Mouse (Mus musculus): ENCODE results near the gene Sowaha.

Sowaha gene

DNA sequence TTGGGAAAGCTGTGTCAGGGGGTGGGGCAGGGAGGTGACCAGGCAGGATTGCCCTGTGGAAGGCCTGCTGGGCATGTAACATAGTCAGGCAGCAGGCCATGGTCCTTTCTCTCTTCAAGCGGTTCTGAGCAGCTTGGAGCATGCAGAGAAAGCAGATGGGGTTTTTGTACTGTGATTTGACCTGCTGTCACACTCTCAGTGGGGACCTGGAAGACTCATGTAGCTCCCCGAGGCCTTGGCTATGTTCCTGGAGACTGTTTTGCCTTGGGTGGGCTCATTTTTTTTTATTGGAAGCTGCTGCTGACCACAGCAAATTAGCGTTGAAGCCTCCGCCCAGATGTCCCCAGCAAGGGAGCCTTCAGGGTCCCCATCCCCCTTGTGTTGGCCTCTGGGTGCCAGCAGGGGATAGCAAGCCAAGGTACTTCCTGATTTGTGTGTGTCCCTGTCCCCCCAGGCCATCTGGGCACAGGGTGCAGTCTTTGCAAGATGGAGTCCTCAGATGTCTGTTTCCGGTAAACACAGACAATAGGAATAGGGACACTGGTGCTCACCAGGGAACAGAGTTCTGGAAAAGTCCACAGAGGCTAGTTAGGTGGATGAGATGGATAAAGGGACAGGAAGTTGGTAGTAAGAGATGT, 25.1 kb upstream of the Sowaha start:
- DNase-seq (ENCODE audit: low spot score), result no peak

DNA sequence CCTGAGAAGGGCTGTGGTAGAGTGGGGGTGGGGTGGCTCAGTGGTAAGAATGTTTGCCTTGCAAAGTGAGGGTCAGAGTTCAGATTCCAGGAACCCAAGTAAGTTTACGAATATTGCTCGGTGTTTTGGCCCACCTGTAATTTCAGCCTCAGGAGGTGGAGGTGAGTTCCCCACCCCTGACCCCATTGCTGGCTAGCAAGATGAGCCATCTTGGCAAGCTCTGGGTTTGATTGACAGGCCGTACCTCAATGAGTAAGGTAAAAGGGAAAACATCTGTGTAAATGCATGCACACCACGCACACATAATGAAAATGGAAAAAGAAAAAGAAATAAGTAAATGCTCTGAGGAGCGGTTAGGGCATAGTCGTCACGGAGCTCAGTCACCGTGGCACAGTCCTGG, 24.3 kb upstream of the Sowaha start:
- DNase-seq (ENCODE audit: low spot score), result no peak

DNA sequence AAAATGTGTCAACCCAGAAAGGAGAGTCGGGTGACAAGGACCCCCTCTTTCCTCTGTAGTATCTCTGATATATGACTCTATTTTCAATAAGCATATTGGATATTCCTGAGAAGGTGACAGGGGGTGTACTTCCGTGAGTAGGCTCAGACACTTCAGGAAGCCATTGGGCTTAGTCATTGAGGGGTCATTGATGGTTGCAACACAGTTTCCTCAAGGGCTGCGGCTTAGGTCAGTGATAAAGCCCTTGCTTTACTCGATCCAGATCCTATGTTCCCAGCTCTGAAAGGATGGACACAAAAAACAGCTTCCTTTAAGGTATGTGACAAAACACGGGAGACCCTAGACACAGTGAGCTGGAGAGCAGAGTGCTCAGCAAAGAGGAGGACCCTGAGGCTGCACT, 23.7 kb upstream of the Sowaha start:
- DNase-seq (ENCODE audit: low spot score), result no peak

DNA sequence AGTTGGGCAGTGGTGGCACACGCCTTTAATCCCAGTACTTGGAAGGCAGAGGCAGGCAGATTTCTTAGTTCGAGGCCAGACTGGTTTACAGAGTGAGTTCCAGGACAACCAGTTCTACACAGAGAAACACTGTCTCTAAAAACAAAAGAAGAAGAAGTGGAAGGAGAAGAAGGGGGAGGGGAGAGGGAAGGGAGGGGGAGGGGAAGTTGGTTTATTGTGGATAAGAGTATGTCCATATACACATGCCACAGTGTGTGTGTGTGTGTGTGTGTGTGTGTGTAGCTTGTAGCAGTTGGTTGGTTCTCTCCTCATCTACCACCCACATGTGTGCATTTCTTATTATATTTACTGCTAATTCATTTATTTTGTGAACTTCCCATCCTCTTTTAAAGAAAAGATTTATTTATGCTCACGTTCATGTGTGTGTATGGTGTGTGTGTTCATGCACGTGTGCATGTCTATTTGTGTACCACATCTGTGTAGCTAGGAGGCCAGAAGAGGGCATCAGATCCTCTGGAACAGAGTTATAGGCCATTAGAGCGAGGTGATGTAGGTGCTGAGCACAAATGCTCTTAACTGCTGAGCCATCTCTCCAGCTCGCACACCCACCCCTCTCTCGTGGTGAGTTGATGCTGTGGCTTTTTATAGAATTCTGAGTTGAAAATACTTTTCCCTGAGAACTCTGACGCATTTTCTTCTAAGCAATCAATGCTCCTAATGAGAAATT, 22.1 kb upstream of the Sowaha start:
- no peak for DNase-seq (ENCODE audit: low spot score)

DNA sequence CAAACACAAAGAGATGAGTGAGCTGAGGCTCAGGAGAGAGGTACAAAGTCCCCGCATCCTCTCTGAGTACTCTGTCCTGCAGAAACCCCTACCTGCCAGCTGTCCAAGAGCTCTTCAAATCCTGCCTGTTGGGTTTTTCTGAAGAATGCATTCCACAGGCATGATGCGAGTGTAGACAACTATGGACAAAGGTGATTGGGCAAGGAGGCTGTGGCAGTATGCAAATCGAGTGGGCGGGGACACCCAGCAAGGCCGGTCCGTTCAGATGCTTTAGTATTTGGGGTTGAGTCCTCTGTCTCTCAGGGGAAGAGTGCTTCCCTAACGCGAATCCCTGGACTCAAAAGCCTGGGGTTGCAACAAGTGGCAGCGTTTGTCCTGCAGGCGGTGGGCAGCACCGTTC, 20.5 kb upstream of the Sowaha start:
- peak; percentile 60 for DNase-seq (ENCODE audit: low spot score)

DNA sequence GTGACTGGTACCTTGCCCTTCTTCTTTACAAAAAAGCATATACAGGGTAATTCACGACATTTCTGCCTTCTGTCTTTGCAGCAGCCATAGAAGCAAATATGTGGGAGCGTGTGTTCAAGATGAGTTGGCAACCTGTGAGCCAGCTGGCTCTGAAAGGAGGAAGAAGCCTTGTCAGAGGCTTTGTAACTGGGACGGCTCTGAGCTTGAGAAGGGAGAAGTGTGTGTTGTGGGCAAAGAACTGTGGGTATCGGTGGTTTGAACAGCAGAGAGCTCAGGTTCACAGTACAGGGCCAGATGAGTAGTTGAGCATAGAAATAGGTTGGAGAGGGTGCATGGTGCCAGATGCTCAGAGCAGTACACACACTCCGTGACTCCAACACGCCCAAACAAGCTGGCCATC, 16.9 kb upstream of the Sowaha start:
- no peak for DNase-seq (ENCODE audit: low spot score)

DNA sequence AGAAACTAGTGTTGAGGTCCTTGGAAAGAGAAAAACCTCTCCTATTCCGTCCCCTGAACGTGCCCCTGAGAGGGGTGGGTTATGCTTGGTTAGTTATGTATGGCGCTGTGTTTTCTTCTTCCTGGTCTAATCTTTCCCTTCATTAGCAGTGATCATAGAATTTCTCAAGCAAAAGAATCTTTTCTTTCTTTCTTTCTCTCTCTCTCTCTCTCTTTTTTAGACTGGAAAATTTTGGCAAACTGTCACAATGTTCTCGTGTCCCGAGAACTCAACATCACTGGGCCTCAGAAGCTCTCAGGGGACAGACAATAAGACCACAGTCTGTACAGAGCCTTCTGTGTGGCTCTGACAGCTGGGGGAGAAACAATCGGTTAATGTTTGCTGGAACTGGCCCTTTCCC, 15.3 kb upstream of the Sowaha start:
- peak; percentile 42 for DNase-seq (ENCODE audit: low spot score)

DNA sequence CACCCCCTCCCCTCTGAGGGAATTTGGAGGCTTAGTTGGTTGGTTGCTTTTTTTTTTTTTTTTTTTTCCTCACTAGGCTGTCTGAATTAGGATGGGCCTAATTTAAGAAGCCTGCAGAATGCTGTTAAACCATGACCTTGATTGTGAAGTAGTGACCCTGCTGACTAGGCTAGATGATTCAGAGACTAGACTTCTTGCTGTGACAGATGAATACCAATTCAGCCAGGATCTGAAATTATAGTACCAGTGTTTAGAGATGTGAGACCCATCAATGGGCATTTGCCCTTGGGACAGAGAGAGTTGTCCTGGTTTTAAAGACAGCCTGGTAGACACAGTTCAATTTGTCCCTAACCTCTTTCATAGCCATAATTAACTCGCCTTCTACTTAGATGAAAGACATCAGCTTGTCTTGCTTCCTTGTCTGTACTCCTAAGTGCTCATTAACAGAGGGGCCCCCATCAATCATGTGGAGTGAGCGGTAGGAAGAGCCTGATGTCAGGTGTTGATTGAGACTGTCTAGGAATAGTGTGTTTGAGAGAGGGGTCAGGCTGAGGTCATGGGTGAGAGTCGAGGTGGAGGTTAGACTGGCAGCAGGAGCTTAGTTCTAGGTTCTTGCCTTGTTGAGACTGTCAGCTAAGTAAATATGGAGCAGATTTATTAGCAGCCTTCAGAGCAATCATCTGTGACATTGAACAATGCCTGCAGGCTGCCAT, 13.3 kb upstream of the Sowaha start:
- peak; percentile 78 for DNase-seq (ENCODE audit: low spot score)

DNA sequence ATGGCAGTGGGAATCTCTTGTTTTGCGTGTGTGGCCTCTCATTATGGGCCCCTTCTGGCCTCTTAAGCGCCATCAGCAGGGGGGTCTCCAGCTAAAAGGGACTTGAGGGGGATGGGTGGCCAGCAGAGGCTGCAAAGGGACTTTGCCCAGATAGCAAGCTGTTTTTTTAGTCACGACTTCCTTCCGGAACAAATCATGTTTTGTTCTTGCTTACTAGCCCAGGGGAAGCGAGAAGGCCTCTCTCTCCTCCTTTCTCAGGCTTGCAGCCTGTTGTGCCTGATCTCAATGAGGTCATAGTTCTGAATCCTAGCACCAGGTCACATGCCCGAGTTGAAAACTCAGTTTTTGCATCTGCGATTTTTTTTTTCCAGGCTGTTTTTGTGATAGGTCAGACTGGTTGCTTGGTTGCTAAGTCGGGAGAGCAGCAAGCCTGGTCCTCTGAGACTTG, 11.9 kb upstream of the Sowaha start:
- peak; percentile 80 for DNase-seq (ENCODE audit: low spot score)

DNA sequence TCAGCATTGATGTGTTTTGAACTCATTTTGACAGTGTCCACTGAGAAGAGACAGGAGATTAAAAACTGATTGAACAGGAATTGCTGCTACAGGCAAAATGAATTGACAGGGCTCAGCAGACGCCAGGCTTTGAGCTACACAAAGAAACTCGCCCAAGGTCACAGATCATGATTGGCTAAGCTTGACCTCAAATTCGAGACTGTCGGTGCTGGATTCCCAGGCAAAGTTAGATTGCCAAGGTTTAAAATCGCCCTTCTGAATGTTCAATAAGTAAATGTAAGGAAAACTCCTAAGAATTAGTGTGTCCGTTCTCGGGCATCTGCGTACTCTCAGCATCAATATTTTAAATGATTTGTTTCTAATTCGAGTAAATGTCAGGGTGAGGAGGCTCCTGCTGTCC, 9.3 kb upstream of the Sowaha start:
- no peak for DNase-seq (ENCODE audit: low spot score)

DNA sequence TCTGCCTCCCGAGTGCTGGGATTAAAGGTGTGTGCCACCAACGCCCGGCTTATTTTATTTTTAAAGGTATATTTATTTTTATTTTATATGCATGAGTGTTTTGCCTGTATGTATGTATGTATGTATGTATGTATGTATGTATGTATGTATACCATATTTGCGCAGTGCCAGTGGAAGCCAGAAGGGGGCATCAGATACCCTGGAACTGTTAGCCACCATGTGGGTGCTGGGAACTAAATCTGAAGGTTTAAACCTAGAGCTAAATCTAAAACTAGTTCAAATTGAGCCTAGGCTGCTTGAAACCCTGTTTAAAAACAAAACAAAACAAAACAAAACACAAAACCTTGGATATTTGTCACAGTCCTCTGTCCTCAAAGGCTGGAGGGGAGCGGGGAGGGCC, 8.9 kb upstream of the Sowaha start:
- DNase-seq (ENCODE audit: low spot score), result no peak

DNA sequence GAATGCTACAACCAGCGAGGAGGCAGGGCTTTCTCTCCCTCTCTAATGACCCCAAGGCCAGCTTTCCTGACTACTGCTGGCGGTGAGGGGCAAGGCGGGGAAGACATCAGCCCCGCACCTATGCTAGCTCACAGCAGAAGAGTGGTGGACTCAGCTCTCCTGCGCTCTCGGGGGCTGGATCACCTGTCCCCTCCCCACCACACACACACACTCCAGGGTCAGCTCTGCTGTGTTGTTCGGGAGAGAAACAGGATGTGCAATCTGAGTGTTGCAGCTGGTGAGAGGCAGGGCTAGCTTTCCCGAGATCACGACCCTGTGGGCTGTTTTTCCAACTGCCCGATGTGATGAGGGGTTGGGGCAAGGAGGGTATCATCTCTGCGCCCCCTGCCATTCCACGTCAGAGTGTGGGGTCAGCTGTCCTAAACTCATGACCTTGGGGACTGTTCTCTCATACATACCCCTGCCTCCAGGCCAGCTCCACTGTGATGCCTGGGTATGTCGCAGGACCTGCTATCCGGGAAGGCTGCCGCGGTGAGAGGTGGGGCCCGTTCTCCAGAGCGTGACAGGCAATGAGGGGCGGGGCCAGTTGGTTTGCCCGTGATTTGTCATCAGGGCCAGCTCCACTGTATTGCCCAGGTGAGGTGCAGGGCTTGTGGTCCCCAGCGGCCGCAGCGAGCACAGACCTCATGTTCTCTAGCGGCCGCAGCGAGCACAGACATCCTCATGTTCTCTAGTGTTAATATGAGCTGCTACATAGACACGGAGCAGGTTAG, 6.9 kb upstream of the Sowaha start:
- no peak for DNase-seq (ENCODE audit: low spot score)

DNA sequence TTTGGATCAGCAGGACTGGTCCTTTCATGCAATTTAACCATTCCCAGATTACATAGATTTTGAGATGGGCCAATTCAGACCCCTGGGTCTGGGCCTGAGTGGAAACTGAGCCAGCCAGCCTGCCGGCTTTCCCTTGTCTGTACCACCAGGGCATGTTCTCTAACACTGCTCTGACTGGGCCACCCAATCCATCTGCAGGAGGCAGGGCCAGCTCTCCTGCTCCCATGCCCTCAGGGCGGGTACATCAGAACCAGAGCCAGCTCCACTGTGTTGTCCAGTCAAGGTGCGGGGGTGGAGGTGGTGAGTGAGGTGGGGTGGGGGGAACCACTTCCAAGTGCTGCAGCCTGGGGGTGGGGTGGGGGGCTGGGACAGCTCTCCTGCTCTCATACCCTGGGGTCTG, 6.3 kb upstream of the Sowaha start:
- no peak for DNase-seq (ENCODE audit: low spot score)

DNA sequence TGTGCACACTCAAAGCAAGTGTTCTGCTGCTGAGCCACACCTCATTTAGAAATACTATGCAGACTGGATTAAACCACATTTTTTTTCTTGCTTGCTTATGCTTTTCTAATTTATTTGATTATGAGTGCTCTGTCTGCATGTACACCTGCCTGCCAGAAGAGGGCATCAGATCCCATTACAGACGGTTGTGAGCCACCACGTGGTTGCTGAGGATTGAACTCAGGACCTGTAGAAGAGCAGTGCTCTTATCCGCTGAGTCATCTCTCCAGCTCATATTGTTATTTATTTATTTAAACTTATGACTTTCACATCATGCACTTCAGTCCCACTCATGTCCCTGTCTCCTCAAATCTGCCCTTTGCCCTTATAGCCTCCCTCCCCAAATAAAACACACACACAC, 5.6 kb upstream of the Sowaha start:
- no peak for DNase-seq (ENCODE audit: low spot score)

DNA sequence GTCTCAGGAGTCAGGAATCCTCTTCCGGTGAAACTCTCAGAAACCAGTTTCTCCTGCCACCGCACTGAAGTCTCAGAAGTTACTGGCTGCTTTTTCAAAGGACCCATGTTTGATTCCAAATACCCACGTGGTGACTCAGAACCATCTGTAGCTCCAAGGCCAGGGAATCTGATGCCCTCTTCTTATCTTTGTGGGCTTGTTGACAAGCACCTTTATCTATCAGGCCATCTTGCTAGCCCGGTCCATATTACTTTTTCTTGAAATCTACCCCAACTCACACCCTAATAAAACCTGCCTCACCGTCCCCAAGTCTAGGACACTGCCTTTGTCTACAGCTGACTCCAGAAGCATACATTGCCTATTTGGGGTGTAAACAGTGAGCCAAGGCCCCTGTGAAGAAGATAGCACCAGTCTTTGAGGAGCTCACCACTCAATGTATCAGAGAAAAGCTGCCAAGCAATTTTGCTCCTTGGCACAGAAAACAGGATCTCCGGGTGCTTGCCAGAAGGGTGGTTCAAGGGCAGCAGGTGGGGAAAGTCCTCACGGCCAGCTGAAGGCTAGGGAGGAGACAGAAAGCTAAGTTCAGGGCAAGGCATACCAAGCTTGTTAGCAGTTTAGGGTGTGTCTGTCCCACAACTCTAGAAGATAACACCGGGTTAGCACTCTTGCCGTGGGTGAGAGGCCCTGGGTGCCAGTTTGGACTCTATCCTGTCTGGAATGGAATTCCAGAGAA, 3.3 kb upstream of the Sowaha start:
- no peak for DNase-seq (ENCODE audit: low spot score)

DNA sequence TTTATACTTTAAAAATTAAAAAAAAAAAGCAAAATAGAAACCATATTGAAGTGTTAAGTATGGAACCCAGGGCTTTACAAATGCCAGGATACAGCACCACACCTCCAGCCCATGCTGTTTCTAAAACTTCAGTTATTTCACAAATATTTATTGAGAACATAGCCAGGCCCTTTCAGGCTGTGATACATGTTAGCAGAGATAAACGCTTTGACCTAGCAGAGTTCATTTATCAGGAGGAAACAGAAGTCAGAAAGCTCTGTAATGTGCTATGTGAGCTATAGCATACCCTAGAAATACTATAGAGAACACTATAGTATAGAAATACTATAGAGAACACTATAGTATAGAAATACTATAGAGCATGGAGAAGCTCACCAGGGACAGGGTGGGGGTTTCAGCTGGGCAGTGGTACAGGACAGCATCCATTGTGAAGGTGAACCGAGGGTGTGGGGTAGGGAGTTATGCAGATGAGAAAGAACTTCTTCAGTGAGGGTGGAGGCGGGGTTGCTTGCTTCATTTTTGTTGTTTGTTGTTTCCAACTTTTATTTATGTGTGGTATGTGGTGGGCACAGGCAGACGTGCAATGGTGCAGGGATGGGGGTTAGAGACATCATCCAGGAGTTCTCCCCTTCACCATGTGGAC, 1.1 kb upstream of the Sowaha start:
- no peak for DNase-seq (ENCODE audit: low spot score)

DNA sequence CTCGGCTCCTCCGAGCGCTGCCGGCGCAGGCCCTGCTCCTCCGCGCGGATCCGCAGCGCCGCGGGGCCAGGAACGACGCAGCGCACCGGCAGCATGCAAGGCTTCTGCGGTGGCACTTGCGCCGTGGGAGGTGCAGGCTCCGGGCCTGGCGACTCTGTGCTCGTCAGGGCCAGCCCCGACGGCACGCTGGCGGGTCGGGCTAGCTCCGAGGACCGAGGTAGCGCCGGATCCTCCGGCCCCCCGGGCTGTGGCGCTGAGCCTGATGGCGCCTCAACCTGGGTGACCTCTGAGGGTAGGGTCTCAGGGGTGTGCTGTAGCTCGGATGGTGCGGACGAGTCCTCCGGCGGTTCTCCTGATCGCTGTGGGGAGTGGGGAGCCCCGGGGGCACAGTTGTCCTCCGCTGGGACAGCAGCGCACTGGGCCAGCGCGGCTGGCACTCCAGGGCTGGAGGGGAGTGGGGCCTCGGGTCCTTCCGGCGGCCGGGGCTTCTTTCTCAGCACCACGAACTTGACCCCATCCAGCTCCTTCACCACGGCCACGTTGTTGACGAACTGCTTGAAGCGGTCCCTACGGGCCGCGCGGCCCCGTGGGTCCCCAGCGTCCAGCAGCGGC, 797 bp downstream of the Sowaha start:
- DNase-seq (ENCODE audit: low spot score), result no peak

DNA sequence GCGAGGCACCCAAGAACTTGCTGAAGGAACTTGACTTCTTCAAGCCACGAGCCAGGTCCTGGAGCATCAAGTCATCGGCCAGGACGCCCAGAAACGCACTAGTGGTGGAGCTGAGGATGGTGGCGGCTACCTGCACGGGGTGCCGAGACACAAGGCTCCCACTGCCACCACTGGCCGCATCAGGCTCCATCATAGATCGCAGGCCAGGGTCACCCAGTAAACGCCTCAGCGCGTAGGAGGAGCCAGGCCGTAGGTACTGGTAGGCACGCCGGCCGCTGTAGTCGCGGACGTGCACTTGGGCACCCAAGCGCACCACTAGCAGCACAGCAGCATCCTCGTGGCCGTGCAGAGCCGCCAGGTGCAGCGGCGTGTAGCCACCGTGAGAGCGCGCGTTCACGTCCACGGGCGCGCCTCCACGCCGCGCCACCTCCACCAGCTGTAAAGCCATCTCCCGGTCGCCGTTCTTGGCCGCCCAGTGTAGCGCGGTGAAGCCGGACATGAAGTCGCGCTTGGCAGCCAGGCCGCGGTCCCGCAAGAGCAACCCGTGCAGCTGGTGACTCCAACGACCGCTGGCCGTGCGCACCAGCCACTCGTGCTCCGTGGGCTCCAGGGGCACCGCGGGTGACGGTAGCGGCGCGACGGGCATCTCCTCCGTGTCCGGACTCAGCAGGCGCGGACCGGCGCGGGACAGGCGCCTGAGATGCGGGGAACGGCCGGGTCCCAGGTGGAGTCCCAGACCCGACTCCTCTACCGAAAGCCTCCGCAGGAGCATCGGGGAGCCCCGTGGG, 1.5 kb downstream of the Sowaha start:
- DNase-seq (ENCODE audit: low spot score), result no peak

DNA sequence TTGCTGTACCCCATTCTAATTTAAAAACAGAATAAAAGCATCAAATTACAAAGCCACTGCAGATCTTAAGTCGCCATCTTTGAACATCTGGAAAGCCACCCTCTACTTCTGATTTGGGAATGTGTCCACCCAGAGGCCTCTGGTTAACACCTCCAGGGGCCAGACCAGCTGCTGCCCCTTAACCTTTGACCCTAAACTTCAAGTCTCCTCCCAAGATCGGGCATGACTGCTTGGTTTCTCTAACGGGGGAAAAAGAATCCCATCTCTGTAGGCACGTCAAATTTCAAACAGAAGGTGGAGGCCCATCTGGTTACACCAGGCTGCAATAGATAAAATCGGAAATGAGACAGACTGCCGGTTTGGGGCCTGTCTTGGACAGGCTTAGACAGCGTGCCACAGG, 2.2 kb downstream of the Sowaha start:
- DNase-seq (ENCODE audit: low spot score), result peak; percentile 53

DNA sequence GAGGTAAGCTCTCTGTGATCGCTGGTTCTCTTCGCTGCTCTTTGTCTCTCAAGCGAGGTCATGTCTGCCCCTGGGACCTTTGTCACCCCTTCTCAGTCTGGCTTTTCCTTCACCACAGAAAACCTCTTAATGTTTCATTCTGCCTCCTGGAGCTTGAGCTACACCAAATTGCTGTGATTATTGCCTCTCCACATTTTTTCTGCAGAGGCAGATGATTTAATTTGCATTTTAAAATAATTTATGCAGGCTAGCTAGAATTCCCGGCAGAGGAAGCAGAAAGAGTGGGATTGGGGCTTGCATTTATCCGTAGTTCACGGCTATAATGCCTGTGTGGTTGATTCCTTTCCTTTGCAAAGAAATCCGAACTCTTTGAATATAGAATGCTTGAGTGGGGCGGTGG, 4.5 kb downstream of the Sowaha start:
- no peak for DNase-seq (ENCODE audit: low spot score)

Data from embryo, embryonic 10.5 days (tissue).